Mouse (Mus musculus) hindlimb bud, embryonic 11.5 days (tissue): ENCODE results near the gene Fam213b.

Experiments
- DNase-seq: peaks from one replicate; pipeline ENCODE4 v3.0.0-alpha.2; 2012; ENCODE audit warnings: low read depth, low spot score; ENCODE audit errors: extremely low spot score

The Fam213b gene

GRCm38 (mm10) chr4:154853881-154854280 is 45.1 kb downstream of the Fam213b start:
- no peak for DNase-seq

- DNase-seq: no peak
These were observed 46.2 kb downstream of the Fam213b start for GRCm38 (mm10) chr4:154852696-154853095.
